Mouse (Mus musculus): ENCODE measurements around the gene Crybb1. TPM values are rescaled to one million over a fixed set of nuclear protein-coding genes. Genes with fewer than 3 reads are reported as not detected.

Gene Crybb1
- polyA plus RNA-seq, 1 experiment, result 0.06 TPM

DNA sequence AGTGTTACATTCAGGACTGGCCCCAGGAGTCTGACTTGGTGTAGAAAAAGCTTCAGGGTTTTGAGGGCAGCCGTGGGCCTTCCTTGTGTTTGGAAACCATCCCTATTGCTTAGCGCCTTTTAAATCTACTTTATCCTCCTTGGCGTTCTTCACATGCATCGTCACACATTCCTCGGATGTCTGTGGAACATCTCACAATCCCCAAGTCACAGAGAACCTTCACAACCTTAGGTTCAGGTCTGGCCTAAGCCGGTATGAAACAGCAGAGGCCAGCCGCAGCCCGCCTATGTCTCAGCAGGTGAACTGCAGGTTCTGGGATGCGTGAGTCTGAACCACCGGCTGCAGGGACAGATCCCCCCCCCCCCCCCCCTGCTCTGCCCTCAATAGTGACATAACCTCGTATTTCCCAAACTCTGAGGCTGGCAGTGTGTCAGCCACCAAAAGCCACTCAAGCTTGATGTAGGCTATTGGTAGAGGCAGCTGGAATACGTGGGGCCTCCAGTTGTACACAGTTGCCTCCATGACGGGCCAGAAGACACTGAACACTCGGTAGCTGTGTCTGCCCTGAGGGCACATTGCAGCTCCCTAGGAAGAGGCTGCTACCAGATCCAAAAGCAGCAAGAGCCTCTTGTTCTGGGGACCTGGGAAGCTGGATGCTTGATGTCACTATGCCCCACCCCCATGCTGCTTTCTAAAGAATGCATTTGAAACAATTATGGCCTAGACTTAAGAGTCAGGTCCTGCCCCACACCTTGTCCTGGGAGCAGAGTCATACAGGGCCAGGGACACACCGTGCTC is 25.4 kb downstream of the Crybb1 start:
- Histone ChIP-seq H3K79me3 (ENCODE audit: low read depth) (peaks cover 89% of the 10 kb centered on the region), H3K36me3 (ENCODE audit: control insufficient read depth, insufficient read depth) (peaks cover 41% of the 10 kb centered on the region), H3K79me2 (ENCODE audit: control insufficient read depth, insufficient read depth) (peaks cover 95% of the 10 kb centered on the region), H3K4me3 (ENCODE audit: insufficient read depth, poor library complexity, severe bottlenecking) (peak overlapping the region; percentile 16), H3K27me3 (ENCODE audit: control insufficient read depth, insufficient read depth, insufficient read length) (no peaks in the 10 kb centered on the region), H3ac (ENCODE audit: control insufficient read depth, insufficient read length, low read depth) (peak overlapping the region; percentile 9)
- TF ChIP-seq CTCF (IDR thresholded peaks at IDR 0.05; ENCODE audit: control insufficient read depth, insufficient read depth, insufficient read length) (no peak), USF1 (IDR thresholded peaks at IDR 0.05; ENCODE audit: low read depth) (no peak), MAX (IDR thresholded peaks at IDR 0.05) (no peak), MYOG (IDR thresholded peaks at IDR 0.05; ENCODE audit: control insufficient read depth, extremely low read depth, insufficient read length) (no peak), FOSL1 (IDR thresholded peaks at IDR 0.05; ENCODE audit: insufficient read depth, low read length, poor library complexity, severe bottlenecking) (no peak), CEBPB (IDR thresholded peaks at IDR 0.05; ENCODE audit: low read depth) (no peak), MYOD1 (IDR thresholded peaks at IDR 0.05; ENCODE audit: control insufficient read depth, insufficient read length, low read depth) (no peak)

DNA sequence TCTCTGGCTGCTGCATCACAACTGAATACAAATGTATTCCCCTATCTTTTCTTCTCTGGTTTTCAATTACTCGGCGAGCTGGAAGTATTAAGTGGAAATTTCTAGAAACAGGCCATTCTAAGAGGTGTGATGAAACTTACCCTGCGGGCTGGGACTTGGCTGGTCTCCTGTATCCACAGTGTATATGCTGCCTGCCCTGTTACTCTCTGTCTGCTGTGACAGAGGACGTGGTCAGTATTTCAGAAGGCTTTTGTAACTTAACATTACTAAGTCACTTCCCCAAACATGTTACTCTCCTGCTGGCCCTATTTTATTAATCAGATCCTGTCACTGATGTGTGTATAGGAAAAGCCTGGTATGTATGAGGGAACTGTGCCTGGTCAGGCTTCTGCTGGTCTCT is 26.1 kb downstream of the Crybb1 start:
- TF ChIP-seq MYOG (IDR thresholded peaks at IDR 0.05; ENCODE audit: control insufficient read depth, extremely low read depth, insufficient read length) (no peak), USF1 (IDR thresholded peaks at IDR 0.05; ENCODE audit: low read depth) (no peak), CTCF (IDR thresholded peaks at IDR 0.05; ENCODE audit: control insufficient read depth, insufficient read depth, insufficient read length) (no peak), MYOD1 (IDR thresholded peaks at IDR 0.05; ENCODE audit: control insufficient read depth, insufficient read length, low read depth) (no peak), MAX (IDR thresholded peaks at IDR 0.05) (no peak), FOSL1 (IDR thresholded peaks at IDR 0.05; ENCODE audit: insufficient read depth, low read length, poor library complexity, severe bottlenecking) (no peak), CEBPB (IDR thresholded peaks at IDR 0.05; ENCODE audit: low read depth) (no peak)
- Histone ChIP-seq H3K27me3 (ENCODE audit: control insufficient read depth, insufficient read depth, insufficient read length) (no peaks in the 10 kb centered on the region), H3K36me3 (ENCODE audit: control insufficient read depth, insufficient read depth) (peaks cover 41% of the 10 kb centered on the region), H3K4me3 (ENCODE audit: insufficient read depth, poor library complexity, severe bottlenecking) (no peak overlapping the region), H3K79me3 (ENCODE audit: low read depth) (peaks cover 95% of the 10 kb centered on the region), H3K79me2 (ENCODE audit: control insufficient read depth, insufficient read depth) (peaks cover 100% of the 10 kb centered on the region), H3ac (ENCODE audit: control insufficient read depth, insufficient read length, low read depth) (no peak overlapping the region)

DNA sequence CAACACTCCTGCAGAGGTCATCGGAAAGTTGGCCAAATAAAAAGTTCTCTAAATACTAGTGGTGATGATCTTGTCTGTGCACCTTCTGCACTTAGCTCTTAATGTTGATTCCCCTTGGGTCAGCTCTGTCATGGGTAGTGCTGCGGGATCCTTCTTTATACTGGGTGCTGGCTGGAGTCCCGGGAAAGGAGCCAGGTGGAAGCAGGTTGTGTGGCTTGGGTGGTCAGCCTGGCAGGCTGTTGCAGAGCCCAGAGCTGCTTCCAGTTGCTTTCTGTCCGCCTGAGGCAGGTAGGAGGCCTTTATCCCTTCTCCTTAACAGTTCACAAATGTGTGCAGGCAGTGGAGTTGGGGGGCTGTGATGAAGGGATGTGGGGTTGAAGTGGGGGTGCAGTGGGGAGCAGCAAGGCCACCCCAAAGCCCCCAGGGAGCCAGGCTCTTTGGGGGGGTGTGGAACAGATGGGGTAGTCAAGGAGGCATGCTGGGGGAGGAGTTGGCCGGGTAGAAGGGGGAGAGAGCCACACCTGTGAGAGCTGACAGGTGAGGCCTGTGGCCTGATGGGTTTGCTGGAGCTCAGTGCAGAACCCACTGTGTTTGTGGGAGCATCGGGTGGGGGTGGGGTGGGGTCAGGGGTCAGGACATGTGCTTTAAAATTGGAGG is 26.6 kb downstream of the Crybb1 start:
- peaks cover 100% of the 10 kb centered on the region for H3K79me2 ChIP-seq (ENCODE audit: control insufficient read depth, insufficient read depth)
- no peak overlapping the region for H3K4me3 ChIP-seq (ENCODE audit: insufficient read depth, poor library complexity, severe bottlenecking)
- no peaks in the 10 kb centered on the region for H3K27me3 ChIP-seq (ENCODE audit: control insufficient read depth, insufficient read depth, insufficient read length)
- no peak for TF ChIP-seq MYOD1 (IDR thresholded peaks at IDR 0.05; ENCODE audit: control insufficient read depth, insufficient read length, low read depth)
- TF ChIP-seq CEBPB (IDR thresholded peaks at IDR 0.05; ENCODE audit: low read depth), result no peak
- no peak for TF ChIP-seq CTCF (IDR thresholded peaks at IDR 0.05; ENCODE audit: control insufficient read depth, insufficient read depth, insufficient read length)
- TF ChIP-seq MAX (IDR thresholded peaks at IDR 0.05), result no peak
- TF ChIP-seq USF1 (IDR thresholded peaks at IDR 0.05; ENCODE audit: low read depth), result no peak
- no peak for TF ChIP-seq MYOG (IDR thresholded peaks at IDR 0.05; ENCODE audit: control insufficient read depth, extremely low read depth, insufficient read length)
- no peak for TF ChIP-seq FOSL1 (IDR thresholded peaks at IDR 0.05; ENCODE audit: insufficient read depth, low read length, poor library complexity, severe bottlenecking)
- H3ac ChIP-seq (ENCODE audit: control insufficient read depth, insufficient read length, low read depth), result no peak overlapping the region
- H3K36me3 ChIP-seq (ENCODE audit: control insufficient read depth, insufficient read depth), result peaks cover 41% of the 10 kb centered on the region
- peaks cover 96% of the 10 kb centered on the region for H3K79me3 ChIP-seq (ENCODE audit: low read depth)

DNA sequence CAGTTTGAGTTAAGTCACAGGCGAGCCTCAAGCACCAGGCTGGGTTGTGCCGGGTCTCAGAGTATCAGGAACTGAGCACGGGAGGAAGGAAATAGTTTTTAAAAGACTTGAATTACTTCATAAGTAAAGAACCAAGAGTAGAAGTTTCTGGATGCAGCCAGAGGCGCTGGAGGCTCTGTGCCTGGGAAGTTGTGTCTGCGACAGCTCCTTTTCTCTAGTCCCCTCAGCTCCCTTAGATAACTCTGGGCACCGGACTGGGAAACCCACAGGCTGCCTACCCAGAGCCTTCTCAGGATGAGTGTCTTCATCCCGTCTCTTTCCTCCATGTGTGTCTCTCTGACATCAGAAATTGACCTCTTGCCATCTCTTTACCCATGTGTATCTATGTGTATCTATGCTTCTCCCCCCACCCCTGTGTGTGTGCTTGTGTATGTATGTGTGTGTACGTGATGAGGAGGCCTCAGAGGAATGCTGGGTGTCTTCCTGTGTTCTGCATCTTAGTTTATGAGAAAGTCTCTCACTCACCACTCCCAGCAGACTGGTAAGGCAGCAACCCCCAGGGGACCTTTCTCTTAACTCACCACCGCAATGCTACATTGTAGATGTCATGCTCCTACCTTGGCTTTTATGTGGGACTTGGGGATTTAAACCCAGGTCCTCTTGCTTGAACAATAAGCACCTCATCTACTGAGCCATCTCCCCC is 27.3 kb downstream of the Crybb1 start:
- Histone ChIP-seq H3K4me3 (ENCODE audit: insufficient read depth, poor library complexity, severe bottlenecking) (no peak overlapping the region), H3K79me3 (ENCODE audit: low read depth) (peaks cover 96% of the 10 kb centered on the region), H3ac (ENCODE audit: control insufficient read depth, insufficient read length, low read depth) (no peak overlapping the region), H3K36me3 (ENCODE audit: control insufficient read depth, insufficient read depth) (peaks cover 41% of the 10 kb centered on the region), H3K79me2 (ENCODE audit: control insufficient read depth, insufficient read depth) (peaks cover 100% of the 10 kb centered on the region), H3K27me3 (ENCODE audit: control insufficient read depth, insufficient read depth, insufficient read length) (no peaks in the 10 kb centered on the region)
- TF ChIP-seq MYOD1 (IDR thresholded peaks at IDR 0.05; ENCODE audit: control insufficient read depth, insufficient read length, low read depth) (no peak), MYOG (IDR thresholded peaks at IDR 0.05; ENCODE audit: control insufficient read depth, extremely low read depth, insufficient read length) (no peak)

DNA sequence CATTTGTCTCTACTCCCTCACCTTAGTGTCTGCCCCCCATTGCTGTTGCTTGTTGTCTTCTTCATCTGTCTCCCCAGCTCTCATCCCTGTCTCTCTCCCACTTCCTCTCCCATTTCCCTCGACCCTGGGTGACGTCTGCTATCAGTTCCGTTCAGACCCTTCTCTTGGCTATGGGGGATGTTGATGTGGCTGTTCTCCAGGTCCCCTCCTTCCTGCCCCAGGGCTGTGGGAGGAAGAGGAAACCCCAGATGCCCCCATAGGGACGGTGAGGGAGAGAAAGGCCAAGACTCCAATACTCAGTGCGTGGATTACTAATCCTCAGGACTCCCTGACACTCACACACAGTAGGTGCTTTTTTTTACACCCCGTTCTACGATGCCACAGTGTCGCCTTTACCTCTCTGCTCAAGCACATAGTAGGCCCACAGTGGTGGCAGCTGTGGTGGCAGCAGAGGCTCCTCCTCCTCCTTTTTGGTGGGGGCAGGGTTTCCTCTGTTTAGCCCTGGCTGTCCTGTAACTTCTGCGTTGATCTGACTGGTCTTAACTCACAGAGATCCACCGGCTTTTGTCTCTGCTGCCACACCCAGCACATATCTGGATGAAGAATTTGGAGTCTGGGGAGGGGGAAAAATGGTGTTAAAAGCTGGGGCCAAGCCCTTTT is 28.1 kb downstream of the Crybb1 start:
- TF ChIP-seq MAX (IDR thresholded peaks at IDR 0.05) (no peak), CTCF (IDR thresholded peaks at IDR 0.05; ENCODE audit: control insufficient read depth, insufficient read depth, insufficient read length) (no peak), USF1 (IDR thresholded peaks at IDR 0.05; ENCODE audit: low read depth) (no peak), MYOD1 (IDR thresholded peaks at IDR 0.05; ENCODE audit: control insufficient read depth, insufficient read length, low read depth) (no peak), MYOG (IDR thresholded peaks at IDR 0.05; ENCODE audit: control insufficient read depth, extremely low read depth, insufficient read length) (no peak), FOSL1 (IDR thresholded peaks at IDR 0.05; ENCODE audit: insufficient read depth, low read length, poor library complexity, severe bottlenecking) (no peak), CEBPB (IDR thresholded peaks at IDR 0.05; ENCODE audit: low read depth) (no peak)
- Histone ChIP-seq H3K27me3 (ENCODE audit: control insufficient read depth, insufficient read depth, insufficient read length) (no peaks in the 10 kb centered on the region), H3K79me2 (ENCODE audit: control insufficient read depth, insufficient read depth) (peaks cover 100% of the 10 kb centered on the region), H3K36me3 (ENCODE audit: control insufficient read depth, insufficient read depth) (peaks cover 36% of the 10 kb centered on the region), H3K79me3 (ENCODE audit: low read depth) (peaks cover 96% of the 10 kb centered on the region), H3K4me3 (ENCODE audit: insufficient read depth, poor library complexity, severe bottlenecking) (no peak overlapping the region), H3ac (ENCODE audit: control insufficient read depth, insufficient read length, low read depth) (no peak overlapping the region)

Measured in C2C12 (cell line).